Mouse (Mus musculus) urinary bladder, postnatal 4 days (tissue): ENCODE data around the gene Ttc7b.

ENCODE experiments used
- DNase-seq, 2 experiments: peaks; one replicate each; pipeline ENCODE4 v3.0.0; 2021 to 2022; ENCODE audit warnings: low spot score in 2 of 2

Gene Ttc7b

DNA sequence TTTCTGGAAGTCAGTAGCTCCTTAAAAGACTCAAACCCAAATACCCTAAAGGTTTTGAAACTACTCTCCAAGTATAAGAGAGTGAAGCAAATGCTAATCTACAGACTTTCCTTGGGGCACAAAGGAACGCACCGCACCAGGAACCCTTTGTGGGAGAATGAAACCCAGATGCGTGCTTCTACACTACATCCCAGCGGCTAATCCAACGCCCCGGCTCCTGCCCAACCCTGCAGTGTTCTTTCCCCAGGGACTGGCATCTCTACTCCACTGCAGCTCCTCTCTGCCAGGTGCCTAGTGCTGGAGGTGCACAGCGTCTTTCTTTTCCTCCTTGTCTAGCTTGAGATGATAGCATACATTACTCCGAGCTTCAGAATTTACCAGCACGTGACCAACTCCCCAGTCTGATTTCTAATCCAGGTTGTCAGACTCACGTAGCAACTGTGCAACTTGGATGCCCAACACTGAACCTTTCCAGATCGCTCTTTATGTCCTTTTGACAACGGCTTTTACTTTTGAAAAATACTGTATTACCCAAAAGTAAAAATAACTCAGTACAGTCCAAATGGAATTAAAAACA, 72.8 kb downstream of the Ttc7b start:
- DNase-seq, result no peak

DNA sequence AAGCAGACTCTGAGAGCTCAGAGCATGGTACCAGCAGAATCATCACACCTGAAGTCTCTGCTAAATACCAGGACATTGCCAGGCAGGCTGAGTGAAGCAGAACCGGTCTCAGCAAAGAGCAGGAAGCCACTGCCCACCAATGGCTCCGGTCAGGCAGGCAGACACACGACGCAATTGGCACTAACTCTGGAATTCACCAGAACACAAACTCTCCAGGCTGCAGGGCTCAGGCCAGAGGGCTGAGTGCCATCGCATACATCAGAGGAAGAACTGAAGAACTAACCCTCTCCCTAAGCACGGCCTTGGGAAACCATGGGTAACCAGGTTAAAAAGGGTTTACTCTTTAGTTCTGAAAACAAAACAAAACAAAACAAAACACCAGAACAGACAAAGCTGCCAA, 73.5 kb downstream of the Ttc7b start:
- DNase-seq, result no peak

DNA sequence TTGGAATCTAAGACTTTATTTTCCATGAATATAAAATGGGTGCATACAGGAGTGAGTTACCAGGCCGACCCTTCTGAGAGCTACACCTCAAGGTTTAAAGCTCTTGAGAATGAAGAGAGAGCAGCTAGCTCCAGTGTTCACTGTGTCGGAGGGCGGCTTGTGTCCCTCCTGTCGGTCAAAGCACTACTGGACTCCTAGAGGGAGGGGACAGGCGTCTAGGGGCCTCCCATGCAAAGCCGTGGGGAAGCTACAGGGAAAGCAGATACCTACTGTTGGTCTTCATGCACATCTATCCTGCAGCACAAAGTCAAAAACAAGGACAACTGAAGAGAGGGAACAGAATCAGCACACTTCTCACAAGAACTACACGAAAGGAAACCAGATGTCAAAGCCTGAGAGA, 74.9 kb downstream of the Ttc7b start:
- no peak for DNase-seq

DNA sequence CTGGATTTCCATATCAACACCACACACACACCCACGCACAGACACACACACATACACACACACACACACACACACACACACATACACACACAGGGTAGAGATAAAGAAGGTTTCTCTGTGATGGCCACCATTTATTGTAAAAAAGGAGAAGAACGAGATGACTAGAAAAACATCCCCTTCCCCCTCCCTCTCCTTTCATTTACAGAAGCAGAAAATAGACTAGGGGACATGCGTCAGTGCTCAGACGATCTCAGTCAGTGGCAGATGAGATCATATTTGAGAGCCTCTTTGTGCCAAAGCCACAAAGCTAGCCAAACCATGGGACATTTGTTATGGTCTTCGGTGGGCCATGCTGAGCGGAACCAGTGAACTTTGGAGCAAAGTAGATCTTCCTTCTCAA, 75.4 kb downstream of the Ttc7b start:
- no peak for DNase-seq

- no peak for DNase-seq
Observed at GRCm38 (mm10) chr12:100444671-100445165, 75.9 kb downstream of the Ttc7b start.

- no peak for DNase-seq
Observed at GRCm38 (mm10) chr12:100443452-100443851, 77.2 kb downstream of the Ttc7b start.

GRCm38 (mm10) chr12:100441609-100442008, 79.0 kb downstream of the Ttc7b start:
- DNase-seq, result no peak

DNA sequence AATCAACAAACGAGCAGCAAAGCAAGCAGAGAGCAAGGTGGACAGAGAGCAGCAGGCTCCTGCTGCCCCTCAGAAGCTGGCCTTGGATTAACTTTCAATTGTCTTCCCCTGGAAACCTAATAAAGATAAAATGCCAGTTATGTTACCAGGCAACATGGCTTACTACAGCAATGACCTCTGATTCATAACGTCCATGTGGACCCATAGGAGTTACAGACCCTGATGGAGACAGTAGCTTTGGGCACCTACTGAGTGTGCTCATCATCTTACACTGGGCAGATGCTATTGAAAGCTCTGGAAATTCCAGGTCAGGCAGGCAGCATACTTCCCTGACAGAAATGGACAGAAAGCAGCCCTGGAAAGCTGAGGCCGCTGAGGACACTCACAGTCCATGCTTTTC, 80.7 kb downstream of the Ttc7b start:
- no peak for DNase-seq

- DNase-seq, result no peak
Observed at GRCm38 (mm10) chr12:100439145-100439755, 81.4 kb downstream of the Ttc7b start.

DNA sequence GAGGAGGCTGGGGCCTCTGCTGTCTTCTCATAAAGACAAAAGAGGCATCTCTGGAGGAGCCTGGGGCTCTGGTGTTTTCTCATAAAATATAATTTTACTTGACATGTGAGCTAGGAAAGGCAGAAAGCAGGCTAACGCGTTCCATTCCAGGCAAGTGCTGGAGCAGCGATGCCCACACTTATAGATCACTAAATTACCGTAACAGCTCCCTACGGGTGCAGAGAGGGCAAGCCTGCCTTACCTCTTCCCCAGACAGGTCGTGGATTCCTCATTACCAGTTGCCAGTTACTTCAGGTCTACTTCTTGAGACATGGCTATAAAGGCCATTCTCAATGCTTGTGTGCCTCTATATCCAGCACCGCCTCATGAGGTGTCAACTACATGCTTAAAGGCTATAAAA, 82.1 kb downstream of the Ttc7b start:
- no peak for DNase-seq

DNA sequence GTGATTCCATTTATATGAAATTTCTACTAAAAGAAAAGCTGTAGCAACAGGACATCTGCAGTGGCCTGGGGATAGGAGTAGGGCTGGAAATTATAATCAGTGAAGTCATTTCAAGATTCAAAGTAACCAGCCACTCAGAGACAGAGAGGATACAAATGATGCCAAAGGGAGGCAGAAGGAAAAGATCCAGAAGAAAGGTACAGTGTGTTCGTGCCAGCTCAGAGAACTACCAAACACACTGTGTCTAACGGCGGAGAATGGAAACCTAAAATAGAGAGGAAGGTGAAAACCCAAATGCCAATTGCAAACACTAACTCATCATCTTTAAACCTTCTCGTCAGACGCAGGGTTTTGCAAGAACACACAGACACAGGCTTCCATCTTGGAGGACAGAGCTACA, 82.8 kb downstream of the Ttc7b start:
- no peak for DNase-seq

DNA sequence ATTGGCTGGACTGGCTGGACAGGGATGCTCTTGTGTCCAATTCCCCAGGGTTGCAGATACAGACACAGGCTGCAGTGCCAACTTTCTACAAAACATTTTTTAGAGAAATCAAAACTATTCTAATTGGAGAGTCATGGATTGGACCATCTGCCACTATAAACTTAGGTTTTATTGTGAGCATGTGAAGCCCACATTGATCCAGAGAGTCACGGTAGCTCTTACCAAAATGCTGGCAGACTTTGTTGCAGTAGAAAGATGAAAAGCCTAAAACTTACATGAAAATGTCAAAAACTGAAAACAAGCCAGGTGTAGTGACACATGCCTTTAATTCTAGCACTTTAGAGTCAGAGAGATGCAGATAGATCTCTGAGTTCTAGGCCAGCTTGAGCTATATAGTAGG, 84.9 kb downstream of the Ttc7b start:
- no peak for DNase-seq

DNA sequence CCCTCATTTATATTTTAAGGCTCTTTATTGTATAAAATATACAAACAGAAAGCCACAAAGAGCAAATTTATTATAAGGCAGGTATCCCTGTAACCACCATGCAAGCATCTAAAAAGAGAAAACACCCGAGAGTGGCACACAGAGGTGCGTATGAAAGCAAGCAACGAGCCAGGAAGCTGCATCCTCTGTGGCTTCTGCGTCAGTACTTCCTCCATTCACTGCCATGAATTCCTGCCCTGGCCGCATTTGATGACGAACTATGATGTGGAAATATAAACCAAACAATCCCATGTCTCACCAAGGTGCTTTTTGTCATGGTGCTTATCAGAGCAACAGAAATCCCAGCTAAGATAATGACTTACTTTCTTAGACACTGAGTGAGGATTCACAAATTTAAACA, 88.8 kb downstream of the Ttc7b start:
- DNase-seq, result no peak

DNA sequence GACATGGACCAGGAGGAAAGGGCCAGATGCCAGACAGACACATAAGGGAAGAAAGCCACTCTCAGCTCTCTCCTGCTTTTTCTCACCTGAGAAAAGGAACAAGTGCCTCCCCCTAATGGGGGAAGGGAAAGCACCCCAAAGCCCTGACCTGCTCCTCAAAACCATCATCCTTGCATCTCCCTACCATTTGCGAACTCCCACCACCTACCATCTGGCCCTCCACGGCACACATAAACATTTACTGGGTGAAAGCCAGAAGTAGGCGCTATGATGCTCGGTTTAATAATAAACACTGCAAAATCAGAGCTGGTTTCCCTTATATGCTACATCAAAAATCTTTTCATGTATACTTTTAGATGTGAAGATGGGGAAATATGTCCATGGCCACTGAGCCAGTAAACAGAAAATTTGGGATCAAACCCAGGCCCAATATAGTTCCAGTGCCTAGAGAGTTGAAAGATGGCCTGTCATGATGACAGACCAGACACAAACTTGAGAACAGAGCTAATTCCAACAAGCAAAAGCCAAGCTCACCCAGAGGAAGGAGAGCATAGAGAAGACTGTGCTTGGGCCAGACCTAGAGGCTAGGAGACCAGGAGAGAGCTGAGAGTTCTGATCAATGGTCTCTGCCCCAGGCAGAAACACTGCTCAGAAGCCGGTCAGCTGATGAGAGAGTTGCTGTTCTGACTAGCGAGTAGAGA, 91.1 kb downstream of the Ttc7b start:
- no peak for DNase-seq

DNA sequence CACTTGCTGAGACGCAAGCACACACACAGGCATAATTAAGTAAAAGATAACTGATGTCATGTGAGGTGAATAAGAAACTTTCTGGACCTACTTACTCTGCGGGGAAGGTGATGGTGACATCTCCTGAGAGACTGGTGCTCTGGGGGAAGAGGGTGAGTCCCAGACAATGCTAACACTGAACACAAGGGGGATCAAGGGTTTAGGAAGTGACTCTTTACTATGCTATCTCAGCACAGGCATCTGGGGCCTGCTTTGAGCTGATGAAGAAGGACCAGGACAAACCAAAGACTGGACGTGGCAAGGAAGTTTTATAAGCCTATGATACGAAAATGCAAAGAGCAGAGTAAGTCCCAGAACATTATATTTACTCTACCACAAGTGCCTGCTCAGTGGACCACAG, 92.4 kb downstream of the Ttc7b start:
- no peak for DNase-seq

DNA sequence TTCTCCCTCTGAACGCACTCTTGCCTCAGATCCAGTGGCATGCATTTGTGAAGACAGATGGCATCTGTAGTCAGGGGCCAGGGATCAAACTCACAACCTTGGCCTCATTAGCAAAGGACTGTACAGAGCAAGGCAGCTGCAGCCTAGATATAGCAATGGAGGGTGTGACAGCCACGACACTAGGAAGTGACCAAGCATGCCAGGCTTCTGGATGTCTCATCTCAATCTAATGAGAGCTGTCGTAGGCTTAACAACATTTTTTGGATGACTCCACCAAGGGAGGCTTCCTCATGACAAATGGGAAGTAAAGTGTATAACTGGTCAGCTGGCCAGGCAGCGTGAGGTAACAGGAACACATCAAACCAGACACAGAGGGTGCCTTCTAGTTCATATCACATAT, 94.4 kb downstream of the Ttc7b start:
- DNase-seq, result no peak

DNA sequence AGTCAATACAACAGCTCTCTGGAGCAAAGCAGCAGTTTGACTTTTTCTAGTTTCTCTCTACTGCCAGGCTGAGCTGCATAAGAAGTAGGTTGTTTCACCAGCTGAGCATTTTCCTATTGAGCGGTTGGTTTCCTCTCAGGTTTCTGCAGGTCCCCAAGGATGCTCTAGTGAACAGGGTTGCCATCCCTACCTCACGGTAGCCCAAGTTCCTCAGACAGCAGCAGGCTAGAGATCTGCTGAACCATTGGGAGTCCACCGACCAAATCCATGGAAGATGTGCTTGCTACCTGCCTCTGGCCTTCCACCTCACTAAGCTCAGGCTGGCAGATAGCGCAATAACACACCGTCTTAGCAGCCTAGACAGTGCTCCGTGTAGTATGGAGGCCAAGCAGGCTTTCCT, 95.6 kb downstream of the Ttc7b start:
- no peak for DNase-seq

DNA sequence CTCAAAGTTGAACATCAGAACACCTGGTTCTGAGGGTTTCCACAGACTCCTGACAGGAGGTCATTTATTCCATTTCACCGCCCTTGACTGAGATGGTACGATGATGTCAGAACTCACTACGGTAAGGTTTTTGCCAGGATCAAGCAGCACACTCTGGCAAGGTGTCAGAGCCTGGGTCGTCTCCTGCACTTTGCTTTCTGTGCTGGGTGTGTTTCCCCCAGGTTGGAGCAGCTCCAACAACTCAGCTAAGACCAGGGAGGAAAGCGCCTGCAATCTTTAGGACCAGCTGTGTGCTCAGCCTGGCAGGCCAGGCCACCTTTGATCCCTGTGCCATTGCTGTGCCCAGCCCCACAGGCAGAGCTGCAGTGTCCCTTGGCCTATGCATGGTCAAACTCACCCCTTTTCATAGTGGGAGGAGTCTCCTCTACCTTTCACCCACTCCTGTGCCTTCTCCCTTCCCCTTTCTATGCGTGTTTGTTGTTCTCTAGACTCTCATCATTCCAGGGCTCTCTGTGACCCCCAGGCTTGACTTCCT, 98.3 kb downstream of the Ttc7b start:
- peak in 1 of 2 experiments; percentile 57 for DNase-seq

GRCm38 (mm10) chr12:100421538-100421937, 99.1 kb downstream of the Ttc7b start:
- peak in 1 of 2 experiments; percentile 59 for DNase-seq

DNA sequence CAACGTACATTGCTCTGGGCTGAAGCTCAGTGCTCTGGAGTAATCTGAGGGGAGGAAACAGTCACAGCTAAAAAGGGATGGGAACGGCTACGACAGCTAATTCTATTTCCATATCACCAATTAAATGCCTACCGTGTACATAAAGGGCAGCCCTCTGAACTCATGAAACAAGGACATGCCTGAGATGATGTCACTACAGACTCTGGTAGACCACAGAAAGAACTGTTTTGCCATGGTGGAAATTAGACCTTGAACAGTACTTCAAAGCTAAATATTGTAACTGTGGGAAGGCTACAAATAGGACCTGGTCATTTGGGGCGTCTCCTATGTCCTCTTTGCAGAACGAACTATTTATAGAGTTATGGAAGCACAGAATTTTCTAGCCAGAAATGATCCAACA, 99.7 kb downstream of the Ttc7b start:
- no peak for DNase-seq

- no peak for DNase-seq
Observed at GRCm38 (mm10) chr12:100419946-100420874, 100.4 kb downstream of the Ttc7b start.

GRCm38 (mm10) chr12:100415802-100416201, 104.8 kb downstream of the Ttc7b start:
- no peak for DNase-seq
